Mouse (Mus musculus) gastrocnemius, postnatal 36 days (tissue): ENCODE measurements around the gene Gm16451. TPM values are rescaled to one million over a fixed set of nuclear protein-coding genes. Genes with fewer than 3 reads are reported as not detected.
"Not testable (repeated sequence)": the region's sequence is repeated elsewhere in the genome, so short reads cannot be mapped to it uniquely, and the experiment has no call there.

Source experiments
- DNase-seq, 2 experiments: peaks; one replicate each; pipeline ENCODE4 v3.0.0; 2022
- intact Hi-C: fragments of 180-260 bp; cut with DNase I; formaldehyde crosslinking; loops from one replicate; pipeline ENCODE4 v1.15.1; 2025
- long read RNA-seq, 2 experiments: library from polyadenylated mRNA; stranded (forward); transcript quantifications; one replicate each; pipeline ENCODE4 v2.0.0; 2021
- total RNA-seq, 2 experiments: library from RNA; stranded (reverse); gene quantifications; 2 replicates each; pipeline ENCODE4 v1.2.3; 2021

The Gm16451 gene
- not detected for total RNA-seq
- long read RNA-seq, experiment 1, result 0 reads
- long read RNA-seq, experiment 2, result 0 reads

DNA sequence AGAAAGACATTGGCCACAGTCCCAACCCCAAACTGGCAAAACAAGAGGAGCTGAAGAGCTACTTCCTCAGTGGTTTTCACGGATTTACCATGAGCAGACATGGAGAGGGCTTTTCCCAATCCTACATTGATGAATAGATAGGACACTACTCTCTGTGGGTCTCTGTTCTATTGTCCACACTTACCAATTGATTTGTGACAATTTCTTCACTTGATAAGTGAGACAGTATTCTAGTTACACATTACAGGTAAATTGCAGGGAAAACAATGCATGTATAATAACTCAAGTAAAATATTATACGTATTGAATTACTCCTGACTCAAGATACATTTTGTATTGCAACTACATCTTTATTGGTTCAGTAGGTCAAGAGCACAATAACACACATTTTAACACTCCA, at the start of gene Gm16451:
Gm16451 (minus strand) TSS at position 101 of the 400 bp plus-strand sequence.
- intact Hi-C loops, DNase-seq: not testable (repeated sequence)

DNA sequence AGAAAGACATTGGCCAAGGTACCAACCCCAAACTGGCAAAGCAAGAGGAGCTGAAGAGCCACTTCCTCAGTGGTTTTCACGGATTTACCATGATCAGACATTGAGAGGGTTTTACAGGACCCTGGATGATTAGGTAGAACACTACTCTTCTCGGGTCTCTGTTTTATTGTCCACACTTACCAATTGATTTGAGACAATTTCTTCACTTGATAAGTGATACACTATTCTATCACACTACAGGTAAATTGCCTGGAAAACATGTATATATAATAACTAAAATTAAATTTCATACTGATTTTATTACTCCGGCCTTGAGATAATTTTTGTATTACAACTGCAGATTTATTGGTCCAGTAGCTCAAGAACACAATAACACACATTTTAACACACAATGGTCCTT, 45.9 kb upstream of the Gm16451 start, which contains the start of gene Vmn1r142:
Vmn1r142 (minus strand) TSS at position 101 of the 400 bp plus-strand sequence.
- intact Hi-C loops, DNase-seq: not testable (repeated sequence)

DNA sequence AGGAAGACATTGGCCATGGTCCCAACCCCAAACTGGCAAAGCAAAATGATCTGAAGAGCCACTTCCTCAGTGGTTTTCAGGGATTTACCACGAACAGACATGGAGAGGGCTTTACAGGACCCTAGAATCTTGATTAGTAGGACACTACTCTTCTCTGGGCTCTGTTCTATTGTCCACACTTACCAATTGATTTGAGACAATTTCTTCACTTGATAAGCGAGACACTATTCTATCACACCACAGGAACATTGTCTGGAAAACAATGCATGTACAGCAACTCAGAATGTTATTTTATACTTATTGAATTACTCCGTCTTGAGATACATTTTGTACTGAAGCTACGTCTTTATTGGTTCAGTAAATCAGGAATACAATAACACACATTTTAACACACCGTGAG, 16.6 kb upstream of the Gm16451 start, which contains the start of gene Gm10666:
Gm10666 (minus strand) TSS at position 101 of the 400 bp plus-strand sequence.
- intact Hi-C loops, DNase-seq: not testable (repeated sequence)

DNA sequence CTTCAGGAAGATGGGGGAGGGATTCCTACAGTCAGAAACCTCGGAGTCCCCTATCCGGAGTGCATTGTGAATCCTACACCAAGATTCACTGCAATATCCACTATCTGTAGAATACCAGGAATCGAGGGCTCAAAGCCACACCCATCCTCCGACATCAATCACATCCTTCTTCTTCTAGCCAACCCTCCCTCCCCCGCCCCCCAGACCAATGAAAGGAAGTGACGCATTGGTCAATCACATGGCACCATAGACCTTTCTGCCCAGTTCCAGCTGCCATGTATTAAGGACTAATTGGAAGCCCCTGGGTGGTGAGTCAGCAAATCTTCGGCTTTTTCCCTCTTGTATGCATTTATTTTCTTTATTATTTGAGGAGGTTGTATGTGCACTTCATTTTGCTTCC, 49.3 kb downstream of the Gm16451 start, which contains the start of gene Vmn1r139:
Vmn1r139 (plus strand) TSS at position 301 of the 400 bp plus-strand sequence.
- intact Hi-C loops, DNase-seq: not testable (repeated sequence)

Other genes starting within 250 kb of the Gm16451 start
- gene Gm5891, start 197.0 kb downstream of the Gm16451 start, total RNA-seq, result not detected
- gene Vmn1r137, start 123.7 kb downstream of the Gm16451 start, total RNA-seq, result not detected
- not detected for gene Vmn1r138, start 89.3 kb downstream of the Gm16451 start, total RNA-seq
- gene Gm6176, start 61.9 kb downstream of the Gm16451 start, total RNA-seq, result not detected
- gene Vmn1r139, start 49.2 kb downstream of the Gm16451 start, total RNA-seq, result not detected
- not detected for gene Gm10666, start 16.5 kb upstream of the Gm16451 start, total RNA-seq
- not detected for gene Vmn1r142, start 45.8 kb upstream of the Gm16451 start, total RNA-seq
- gene Vmn1r143, start 71.1 kb upstream of the Gm16451 start, total RNA-seq, result not detected
- not detected for gene Gm8653, start 83.0 kb upstream of the Gm16451 start, total RNA-seq
- not detected for gene Gm8453, start 111.2 kb upstream of the Gm16451 start, total RNA-seq
- gene Gm4187, start 211.5 kb upstream of the Gm16451 start, total RNA-seq, result not detected